Mouse (Mus musculus): Measurements from ENCODE around the gene Gtf2i.
"Not testable (repeated sequence)": the region's sequence is repeated elsewhere in the genome, so short reads cannot be mapped to it uniquely, and the experiment has no call there.

Gene Gtf2i

GRCm38 (mm10) chr5:134314688-134315622, at the start of gene Gtf2i:
Gene Gtf2i, minus strand, starts transcription at chr5:134314760.
- peak; percentile 93 to 95 for DNase-seq (ENCODE audit: low spot score in 2 of 2)

GRCm38 (mm10) chr5:134359101-134359500, 44.5 kb upstream of the Gtf2i start:
- DNase-seq (ENCODE audit: low spot score in 2 of 2): no peak

- not testable (repeated sequence) for DNase-seq (ENCODE audit: low spot score in 2 of 2)
Measured at GRCm38 (mm10) chr5:134355372-134355771, 40.8 kb upstream of the Gtf2i start.

DNA sequence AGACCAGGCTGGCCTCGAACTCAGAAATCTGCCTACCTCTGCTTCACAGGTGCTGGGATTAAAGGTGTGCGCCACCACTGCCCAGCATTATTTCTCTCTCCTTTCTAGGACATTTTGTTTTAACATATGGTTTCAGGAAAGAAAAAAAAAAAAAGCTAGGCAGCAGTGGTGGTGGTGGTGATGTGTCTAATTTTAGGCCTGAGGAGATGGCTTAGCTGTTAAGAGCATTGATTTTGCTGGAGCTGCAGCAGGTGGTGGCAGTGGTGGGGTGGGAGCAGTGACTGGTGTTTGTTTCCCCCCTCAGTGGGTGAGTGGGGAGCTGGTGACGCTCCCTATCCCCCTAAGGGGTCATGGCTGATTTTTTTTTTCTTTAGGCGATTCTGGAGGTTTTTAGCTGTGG, 38.6 kb upstream of the Gtf2i start:
- DNase-seq (ENCODE audit: low spot score in 2 of 2): no peak

DNA sequence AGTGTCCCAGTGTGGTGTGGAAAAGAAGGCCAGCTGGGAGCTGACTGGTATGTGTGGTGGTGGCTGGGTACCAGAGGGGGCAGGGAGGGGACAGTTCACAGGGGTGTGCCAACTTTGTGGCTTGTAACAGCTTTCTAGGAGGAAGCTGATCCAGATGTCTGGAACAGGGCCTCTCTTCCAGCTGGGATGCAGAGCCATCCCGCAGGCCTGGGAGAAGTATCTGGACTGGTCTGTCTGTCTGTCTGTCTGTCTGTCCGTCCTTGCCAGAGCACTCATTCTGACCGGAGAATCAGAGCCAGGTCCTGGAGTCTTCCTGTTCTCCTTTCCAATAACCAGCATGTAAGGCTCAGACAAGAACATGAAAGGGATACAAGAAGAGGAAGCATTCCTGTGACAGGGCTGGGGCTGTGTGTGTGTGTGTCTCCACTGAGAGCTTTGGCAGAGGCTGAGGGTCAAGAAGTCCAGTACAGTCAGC, 38.0 kb upstream of the Gtf2i start:
- no peak for DNase-seq (ENCODE audit: low spot score in 2 of 2)

DNA sequence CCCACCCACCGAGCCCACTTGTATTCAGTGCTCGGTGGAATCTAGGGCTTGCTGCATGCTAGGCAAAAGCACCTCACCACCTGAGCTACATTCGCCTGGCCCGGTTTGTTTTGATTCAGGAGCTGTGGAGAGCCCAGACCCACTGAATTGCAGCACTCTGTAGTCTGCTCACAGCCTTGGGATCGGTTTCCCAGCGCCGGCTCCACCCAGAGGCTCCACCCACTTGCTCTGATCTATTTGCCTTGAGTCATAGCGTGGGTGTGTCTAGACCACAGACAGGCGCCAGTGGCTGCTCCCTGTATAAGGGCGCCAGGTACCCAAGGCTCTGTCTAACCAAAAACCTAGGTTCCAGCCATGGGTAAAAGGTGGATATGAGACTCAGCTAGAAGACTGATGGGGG, 36.1 kb upstream of the Gtf2i start:
- peak; percentile 60 to 63 for DNase-seq (ENCODE audit: low spot score in 2 of 2)

- DNase-seq (ENCODE audit: low spot score in 2 of 2): no peak
Measured at GRCm38 (mm10) chr5:134347066-134347465, 32.5 kb upstream of the Gtf2i start.

DNA sequence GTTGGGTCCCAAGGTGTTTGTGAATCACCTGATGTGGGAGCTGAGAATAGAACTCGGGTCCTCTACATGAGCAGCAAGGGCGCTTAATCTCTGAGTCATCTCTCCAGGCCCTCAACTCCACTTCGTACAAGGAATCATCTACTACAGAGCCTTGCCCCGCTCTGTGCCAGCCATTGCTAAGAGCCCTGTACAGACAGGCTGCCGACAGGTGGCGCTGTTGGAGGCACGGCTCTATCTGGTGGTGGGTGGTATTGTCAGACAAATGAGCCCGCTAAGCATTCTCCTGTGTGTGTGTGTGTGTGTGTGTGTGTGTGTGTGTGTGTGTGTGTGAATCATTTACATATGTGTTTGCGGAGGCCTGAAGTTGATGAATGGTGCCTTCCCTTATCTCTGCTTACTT, 30.9 kb upstream of the Gtf2i start:
- DNase-seq (ENCODE audit: low spot score in 2 of 2): no peak

- no peak for DNase-seq (ENCODE audit: low spot score in 2 of 2)
Measured at GRCm38 (mm10) chr5:134344076-134344475, 29.5 kb upstream of the Gtf2i start.

- DNase-seq (ENCODE audit: low spot score in 2 of 2): not testable (repeated sequence)
Measured at GRCm38 (mm10) chr5:134343530-134343929, 29.0 kb upstream of the Gtf2i start.

DNA sequence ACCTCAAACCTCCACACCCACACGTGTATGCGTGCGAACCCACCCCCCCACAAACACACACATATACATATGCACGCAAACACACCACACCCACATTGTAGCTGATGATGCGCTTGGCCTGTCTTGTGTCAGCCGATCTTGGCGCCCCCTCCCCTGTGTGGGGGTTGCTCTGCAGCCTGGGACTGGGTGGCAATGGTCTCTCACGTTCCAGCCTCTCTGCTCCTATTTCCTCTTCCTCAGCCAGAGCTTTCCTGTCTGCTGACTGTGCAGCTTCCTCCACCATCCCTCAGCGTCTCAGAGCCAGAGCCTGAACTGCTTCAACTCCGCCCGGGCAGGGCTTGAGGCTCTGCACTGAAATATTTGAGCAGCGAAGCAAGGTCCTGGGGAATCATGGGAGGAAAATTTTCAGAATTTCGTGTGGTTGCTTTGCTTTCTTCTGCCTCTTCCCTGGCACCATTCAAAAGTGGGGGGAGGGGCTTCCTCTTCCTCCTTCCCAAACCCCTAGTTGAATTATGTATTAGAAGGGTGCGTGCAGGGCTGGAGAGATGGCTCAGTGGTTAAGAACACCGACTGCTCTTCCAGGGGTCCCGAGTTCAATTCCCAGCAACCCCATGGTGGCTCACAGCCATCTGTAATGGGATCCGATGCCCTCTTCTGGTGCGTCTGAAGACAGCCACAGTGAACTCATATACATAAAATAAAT, 28.1 kb upstream of the Gtf2i start:
- DNase-seq (ENCODE audit: low spot score in 2 of 2): no peak

- no peak for DNase-seq (ENCODE audit: low spot score in 2 of 2)
Measured at GRCm38 (mm10) chr5:134341721-134342120, 27.2 kb upstream of the Gtf2i start.

- no peak for DNase-seq (ENCODE audit: low spot score in 2 of 2)
Measured at GRCm38 (mm10) chr5:134341321-134341720, 26.8 kb upstream of the Gtf2i start.

GRCm38 (mm10) chr5:134340101-134340522, 25.6 kb upstream of the Gtf2i start:
- DNase-seq (ENCODE audit: low spot score in 2 of 2): no peak

GRCm38 (mm10) chr5:134337012-134337411, 22.5 kb upstream of the Gtf2i start:
- DNase-seq (ENCODE audit: low spot score in 2 of 2): not testable (repeated sequence)

DNA sequence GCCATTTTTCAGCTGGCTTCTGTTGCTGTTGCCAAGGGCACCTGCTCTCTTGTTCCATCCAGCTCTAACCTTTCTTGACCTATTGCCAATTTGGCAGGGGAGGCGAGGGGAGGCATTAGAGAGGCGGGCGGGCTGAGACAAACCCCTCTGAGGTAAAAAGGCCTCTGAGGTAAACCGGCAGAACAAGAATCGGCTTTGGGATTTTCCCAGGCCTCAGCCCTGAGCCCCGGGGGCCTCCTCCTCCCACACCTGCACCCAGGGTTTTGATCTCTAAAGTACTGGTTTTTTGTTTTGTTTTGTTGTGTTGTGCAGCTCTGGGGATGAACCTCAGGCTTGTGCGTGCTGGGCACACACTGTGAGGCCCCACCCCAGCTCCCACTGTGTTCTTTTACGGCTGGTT, 18.2 kb upstream of the Gtf2i start:
- DNase-seq (ENCODE audit: low spot score in 2 of 2): peak in 1 of 2 experiments; percentile 14

GRCm38 (mm10) chr5:134330082-134330481, 15.5 kb upstream of the Gtf2i start:
- peak; percentile 38 to 43 for DNase-seq (ENCODE audit: low spot score in 2 of 2)

DNA sequence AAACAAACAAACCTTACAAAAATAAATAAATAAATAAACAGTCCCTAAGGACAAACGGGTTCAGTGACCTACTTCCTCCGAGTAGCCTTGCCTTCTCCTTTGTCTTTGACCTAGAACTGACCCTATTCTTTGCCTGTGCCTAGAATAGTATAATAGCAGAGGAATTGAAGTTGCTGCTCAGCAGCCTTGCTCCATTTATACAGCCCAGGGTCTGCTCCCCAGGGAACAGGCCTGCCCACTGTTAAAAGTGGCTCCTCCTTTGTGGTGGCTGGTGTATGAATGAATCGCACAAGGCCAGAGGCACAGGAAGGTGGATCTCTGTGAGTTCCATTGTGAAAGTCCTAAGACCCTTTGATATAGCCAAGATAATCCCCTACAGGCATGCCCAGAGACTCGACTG, 14.8 kb upstream of the Gtf2i start:
- no peak for DNase-seq (ENCODE audit: low spot score in 2 of 2)

GRCm38 (mm10) chr5:134328482-134329001, 14.0 kb upstream of the Gtf2i start:
- DNase-seq (ENCODE audit: low spot score in 2 of 2): no peak

GRCm38 (mm10) chr5:134325856-134326566, 11.5 kb upstream of the Gtf2i start:
- DNase-seq (ENCODE audit: low spot score in 2 of 2): no peak

DNA sequence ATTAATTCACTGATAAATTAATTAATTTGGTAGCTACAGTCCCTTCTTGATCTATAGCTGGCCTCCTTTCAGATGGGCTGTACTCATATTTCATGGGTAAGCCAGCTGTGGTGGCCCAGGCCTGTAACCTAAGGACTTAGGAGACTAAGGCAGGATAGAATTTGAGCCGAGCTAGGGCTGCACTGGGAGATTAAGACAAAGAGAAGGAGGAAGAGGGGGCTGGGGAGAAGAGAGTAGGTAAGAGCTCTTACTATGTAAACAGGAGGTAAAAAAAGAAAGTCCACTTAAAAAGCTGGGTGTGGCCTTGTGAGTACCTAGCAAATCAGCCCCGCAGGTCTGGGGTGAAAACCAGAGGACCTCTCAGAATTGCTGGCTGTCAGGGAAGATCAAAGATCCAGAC, 9.3 kb upstream of the Gtf2i start:
- DNase-seq (ENCODE audit: low spot score in 2 of 2): no peak

GRCm38 (mm10) chr5:134323311-134323710, 8.8 kb upstream of the Gtf2i start:
- DNase-seq (ENCODE audit: low spot score in 2 of 2): no peak
